Mouse (Mus musculus): Measurements from ENCODE around the gene Khk. TPM values are rescaled to one million over a fixed set of nuclear protein-coding genes. Genes with fewer than 3 reads are reported as not detected.
A peak's percentile ranks its signal among the peaks of the same experiment; 100 is the strongest.

The Khk gene
- polyA plus RNA-seq, 1 experiment from 2014 or later, result 28.8 TPM

GRCm38 (mm10) chr5:30968416-30968815, 47.2 kb downstream of the Khk start, which contains the start of gene Tcf23:
Gene Tcf23 (plus strand): TSS chr5:30968662.
- no peaks in the 10 kb centered on the region for H3K4me1 ChIP-seq (ENCODE audit: control insufficient read depth, insufficient read depth, low read length)
- H3K36me3 ChIP-seq (ENCODE audit: control insufficient read depth, insufficient read depth, low read length), result no peaks in the 10 kb centered on the region
- no peak within 1 kb of the TSS for H3K27ac ChIP-seq (ENCODE audit: low read length)
- H3K9ac ChIP-seq (ENCODE audit: low read length), result no peak within 1 kb of the TSS
- WGBS, result 59% methylated on average over 8 of the region's 8 CpGs
- no peaks in the 10 kb centered on the region for H3K27me3 ChIP-seq (ENCODE audit: control insufficient read depth, insufficient read depth, low read length)
- no peaks in the 10 kb centered on the region for H3K9me3 ChIP-seq (replicated peaks; ENCODE audit: control insufficient read depth, low read length)
- no peak within 1 kb of the TSS for H3K4me3 ChIP-seq (replicated peaks; ENCODE audit: low read length)
- no peak within 1 kb of the TSS for H3K4me2 ChIP-seq (ENCODE audit: low read depth, low read length)
- ATAC-seq (ENCODE audit: insufficient read depth, low FRiP score), result peak; percentile 58

- ATAC-seq (ENCODE audit: insufficient read depth, low FRiP score), result peak; percentile 80; the same call in 1 of the 2 replicates
- Histone ChIP-seq H3K9me3 (replicated peaks; ENCODE audit: control insufficient read depth, low read length) (no peaks in the 10 kb centered on the region), H3K4me2 (ENCODE audit: low read depth, low read length) (no peak overlapping the region), H3K27ac (ENCODE audit: low read length) (no peak overlapping the region), H3K36me3 (ENCODE audit: control insufficient read depth, insufficient read depth, low read length) (no peaks in the 10 kb centered on the region), H3K9ac (ENCODE audit: low read length) (no peak overlapping the region), H3K27me3 (ENCODE audit: control insufficient read depth, insufficient read depth, low read length) (no peaks in the 10 kb centered on the region), H3K4me3 (replicated peaks; ENCODE audit: low read length) (no peak overlapping the region), H3K4me1 (ENCODE audit: control insufficient read depth, insufficient read depth, low read length) (no peaks in the 10 kb centered on the region)
- WGBS, result 53% methylated on average over 2 of the region's 2 CpGs
Measured at GRCm38 (mm10) chr5:30969440-30969839, 48.2 kb downstream of the Khk start.

- H3K4me3 ChIP-seq (replicated peaks; ENCODE audit: low read length), result no peak overlapping the region
- H3K27ac ChIP-seq (ENCODE audit: low read length), result peak overlapping the region; percentile 24; the same call in 1 of the 2 replicates
- peaks cover 7% of the 10 kb centered on the region; the same call in 1 of the 2 replicates for H3K4me1 ChIP-seq (ENCODE audit: control insufficient read depth, insufficient read depth, low read length)
- 51% methylated on average over 9 of the region's 9 CpGs for WGBS
- H3K36me3 ChIP-seq (ENCODE audit: control insufficient read depth, insufficient read depth, low read length), result no peaks in the 10 kb centered on the region
- H3K9me3 ChIP-seq (replicated peaks; ENCODE audit: control insufficient read depth, low read length), result no peaks in the 10 kb centered on the region
- ATAC-seq (ENCODE audit: insufficient read depth, low FRiP score), result peak; percentile 84
- H3K27me3 ChIP-seq (ENCODE audit: control insufficient read depth, insufficient read depth, low read length), result no peaks in the 10 kb centered on the region
- H3K9ac ChIP-seq (ENCODE audit: low read length), result 0 out of 2 replicates have a peak overlapping the region, but pooled peaks have one; percentile 5
- H3K4me2 ChIP-seq (ENCODE audit: low read depth, low read length), result no peak overlapping the region
Measured at GRCm38 (mm10) chr5:30974870-30975656, 53.8 kb downstream of the Khk start.

Other genes with a start within 250 kb of the Khk start
- gene Dpysl5, start 209.9 kb upstream of the Khk start, polyA plus RNA-seq (2015; fragmentation: Nextera tagmentation; extraction: Ambion mirVana), result 6.8 and 7.2 TPM in 2 replicates
- 15.1 and 20.0 TPM in 2 replicates for gene Mapre3, start 106.8 kb upstream of the Khk start, polyA plus RNA-seq (2015; fragmentation: Nextera tagmentation; extraction: Ambion mirVana)
- 85.7 and 93.7 TPM in 2 replicates for gene Tmem214, start 53.4 kb upstream of the Khk start, polyA plus RNA-seq (2015; fragmentation: Nextera tagmentation; extraction: Ambion mirVana)
- 16.7 and 18.4 TPM in 2 replicates for gene Agbl5, start 32.7 kb upstream of the Khk start, polyA plus RNA-seq (2015; fragmentation: Nextera tagmentation; extraction: Ambion mirVana)
- 434 and 465 TPM in 2 replicates for gene Ost4, start 13.6 kb upstream of the Khk start, polyA plus RNA-seq (2015; fragmentation: Nextera tagmentation; extraction: Ambion mirVana)
- 245 and 257 TPM in 2 replicates for gene Emilin1, start 8.0 kb upstream of the Khk start, polyA plus RNA-seq (2015; fragmentation: Nextera tagmentation; extraction: Ambion mirVana)
- 12.3 and 14.3 TPM in 2 replicates for gene Cgref1, start 24.2 kb downstream of the Khk start, polyA plus RNA-seq (2015; fragmentation: Nextera tagmentation; extraction: Ambion mirVana)
- gene Preb, start 38.9 kb downstream of the Khk start, polyA plus RNA-seq (2015; fragmentation: Nextera tagmentation; extraction: Ambion mirVana), result 131 and 154 TPM in 2 replicates
- gene Tcf23, start 47.2 kb downstream of the Khk start, polyA plus RNA-seq (2015; fragmentation: Nextera tagmentation; extraction: Ambion mirVana), result 0.99 and 1.1 TPM in 2 replicates
- 163 and 167 TPM in 2 replicates for gene Atraid, start 126.9 kb downstream of the Khk start, polyA plus RNA-seq (2015; fragmentation: Nextera tagmentation; extraction: Ambion mirVana)
- 9.5 and 10.3 TPM in 2 replicates for gene Slc5a6, start 127.5 kb downstream of the Khk start, polyA plus RNA-seq (2015; fragmentation: Nextera tagmentation; extraction: Ambion mirVana)
- 26.0 and 26.8 TPM in 2 replicates for gene Cad, start 133.3 kb downstream of the Khk start, polyA plus RNA-seq (2015; fragmentation: Nextera tagmentation; extraction: Ambion mirVana)
- gene Dnajc5g, start 184.9 kb downstream of the Khk start, polyA plus RNA-seq (2015; fragmentation: Nextera tagmentation; extraction: Ambion mirVana), result not detected in 2 replicates
- gene Slc30a3, start 186.8 kb downstream of the Khk start, polyA plus RNA-seq (2015; fragmentation: Nextera tagmentation; extraction: Ambion mirVana), result 0.25 and 0.30 TPM in 2 replicates
- 5.9 TPM in 1 of 2 replicates, not detected in the other for gene Trim54, start 195.3 kb downstream of the Khk start, polyA plus RNA-seq (2015; fragmentation: Nextera tagmentation; extraction: Ambion mirVana)
- gene Ucn, start 217.4 kb downstream of the Khk start, polyA plus RNA-seq (2015; fragmentation: Nextera tagmentation; extraction: Ambion mirVana), result not detected in 2 replicates
- 61.7 and 63.8 TPM in 2 replicates for gene Mpv17, start 232.8 kb downstream of the Khk start, polyA plus RNA-seq (2015; fragmentation: Nextera tagmentation; extraction: Ambion mirVana)

Data from stomach, embryonic 16.5 days (tissue).